8 mouse cellular contexts compared by ENCODE assay signal in genomic region chr4:141857422-141857930, GRCm38 (mm10). TPM values are rescaled to one million over a fixed set of nuclear protein-coding genes. Genes with fewer than 3 reads are reported as not detected.
DNase-seq lines count a peak whose midpoint lies in the region; ATAC-seq lines count a peak whose summit lies in the region.

No protein-coding gene starts in this region.

- no peak overlapping the region for H3K27ac ChIP-seq in embryonic facial prominence, embryonic 10.5 days (replicated peaks)
- H3K27ac ChIP-seq in limb, embryonic 12.5 days: no peak overlapping the region
- H3K27ac ChIP-seq in midbrain, embryonic 16.5 days (ENCODE audit: low read length): no peak overlapping the region

- peaks cover 3% of the 10 kb centered on the region; the same call in 1 of the 2 replicates for H3K9me3 ChIP-seq in embryonic facial prominence, embryonic 10.5 days
- H3K9me3 ChIP-seq in limb, embryonic 12.5 days: no peaks in the 10 kb centered on the region
- no peaks in the 10 kb centered on the region for H3K9me3 ChIP-seq in midbrain, embryonic 16.5 days (replicated peaks; ENCODE audit: control insufficient read depth, low read length, poor library complexity, severe bottlenecking)

- peaks cover 30% of the 10 kb centered on the region for H3K36me3 ChIP-seq in embryonic facial prominence, embryonic 10.5 days (replicated peaks)
- peaks cover 16% of the 10 kb centered on the region for H3K36me3 ChIP-seq in limb, embryonic 12.5 days
- H3K36me3 ChIP-seq in midbrain, embryonic 16.5 days (ENCODE audit: control insufficient read depth, insufficient read depth, low read length): peaks cover 3% of the 10 kb centered on the region; the same call in 1 of the 2 replicates

- H3K27me3 ChIP-seq in embryonic facial prominence, embryonic 10.5 days (replicated peaks; ENCODE audit: low read depth, poor library complexity, severe bottlenecking): no peaks in the 10 kb centered on the region
- H3K27me3 ChIP-seq in limb, embryonic 12.5 days: no peaks in the 10 kb centered on the region
- no peaks in the 10 kb centered on the region for H3K27me3 ChIP-seq in midbrain, embryonic 16.5 days (ENCODE audit: control insufficient read depth, insufficient read depth, low read depth, low read length)

- peak; percentile 81 for DNase-seq in 3T3-L1 (ENCODE audit: low read depth, low spot score)
- DNase-seq in adrenal gland, postnatal 10 days: peak; percentile 89
- DNase-seq in embryonic facial prominence, embryonic 10.5 days (ENCODE audit: low spot score): peak; percentile 88
- peak; percentile 97 for DNase-seq in heart, adult 11 months
- DNase-seq in kidney, adult 11 months: peak; percentile 74
- DNase-seq in spleen, postnatal 36 days (ENCODE audit: low spot score in 2 of 2): peak; percentile 50 to 64

- no peaks in the 10 kb centered on the region; the same call in 1 of the 2 replicates for H3K4me1 ChIP-seq in embryonic facial prominence, embryonic 10.5 days
- no peaks in the 10 kb centered on the region for H3K4me1 ChIP-seq in limb, embryonic 12.5 days (replicated peaks)
- H3K4me1 ChIP-seq in midbrain, embryonic 16.5 days (ENCODE audit: control insufficient read depth, insufficient read depth, low read length): no peaks in the 10 kb centered on the region

- ATAC-seq in limb, embryonic 12.5 days (ENCODE audit: insufficient number of reproducible peaks, insufficient read depth, low FRiP score, low TSS enrichment, low read depth): peak; percentile 73
- peak; percentile 71 for ATAC-seq in midbrain, embryonic 16.5 days

- WGBS in embryonic facial prominence, embryonic 10.5 days: 20% methylated on average over 10 of the region's 10 CpGs
- WGBS in limb, embryonic 12.5 days: 20% methylated on average over 10 of the region's 10 CpGs
- WGBS in midbrain, embryonic 16.5 days: 16% methylated on average over 10 of the region's 10 CpGs

- H3K4me3 ChIP-seq in embryonic facial prominence, embryonic 10.5 days: no peak overlapping the region
- H3K4me3 ChIP-seq in limb, embryonic 12.5 days (replicated peaks): no peak overlapping the region
- H3K4me3 ChIP-seq in midbrain, embryonic 16.5 days (ENCODE audit: low read depth, low read length): no peak overlapping the region

- no peak overlapping the region for H3K4me2 ChIP-seq in limb, embryonic 12.5 days
- no peak overlapping the region for H3K4me2 ChIP-seq in midbrain, embryonic 16.5 days (ENCODE audit: low read length)

- H3K9ac ChIP-seq in limb, embryonic 12.5 days (replicated peaks): peak overlapping the region; percentile 44; the same call in 1 of the 2 replicates
- no peak overlapping the region for H3K9ac ChIP-seq in midbrain, embryonic 16.5 days (ENCODE audit: low read depth, low read length)

RNA-seq across cellular contexts. Expression of gene Ctrc, which starts 11.3 kb away (rescaled TPM):
- not detected for total RNA-seq in adrenal gland, postnatal 10 days (2021)
- polyA plus RNA-seq in embryonic facial prominence, embryonic 10.5 days (2016; fragmentation: Nextera tagmentation; extraction: Ambion mirVana): not detected in 2 replicates
- polyA plus RNA-seq in limb, embryonic 12.5 days (2016; fragmentation: Nextera tagmentation; extraction: Ambion mirVana): not detected in 2 replicates
- not detected in 2 replicates for polyA plus RNA-seq in midbrain, embryonic 16.5 days (2015; fragmentation: Nextera tagmentation; extraction: Ambion mirVana)

RNA-seq across cellular contexts. Expression of gene Efhd2, which starts 17.2 kb away (rescaled TPM):
- total RNA-seq in adrenal gland, postnatal 10 days (2021): 10 to 100 TPM; 28.9 to 29.1 TPM
- 40.7 and 41.8 TPM in 2 replicates for polyA plus RNA-seq in embryonic facial prominence, embryonic 10.5 days (2016; fragmentation: Nextera tagmentation; extraction: Ambion mirVana)
- 48.4 and 48.7 TPM in 2 replicates for polyA plus RNA-seq in limb, embryonic 12.5 days (2016; fragmentation: Nextera tagmentation; extraction: Ambion mirVana)
- polyA plus RNA-seq in midbrain, embryonic 16.5 days (2015; fragmentation: Nextera tagmentation; extraction: Ambion mirVana): 56.6 and 67.4 TPM in 2 replicates

RNA-seq across cellular contexts. Expression of gene Cela2a, which starts 31.5 kb away (rescaled TPM):
- total RNA-seq in adrenal gland, postnatal 10 days (2021): not detected
- polyA plus RNA-seq in embryonic facial prominence, embryonic 10.5 days (2016; fragmentation: Nextera tagmentation; extraction: Ambion mirVana): not detected in 2 replicates
- not detected in 2 replicates for polyA plus RNA-seq in limb, embryonic 12.5 days (2016; fragmentation: Nextera tagmentation; extraction: Ambion mirVana)
- polyA plus RNA-seq in midbrain, embryonic 16.5 days (2015; fragmentation: Nextera tagmentation; extraction: Ambion mirVana): 0.40 TPM in 1 of 2 replicates, not detected in the other
